Mouse (Mus musculus): ENCODE measurements around the gene Dynlt1f. TPM values are rescaled to one million over a fixed set of nuclear protein-coding genes. Genes with fewer than 3 reads are reported as not detected.
"Not testable (repeated sequence)": the region's sequence is repeated elsewhere in the genome, so short reads cannot be mapped to it uniquely, and the experiment has no call there.

The Dynlt1f gene
- polyA plus RNA-seq, 1 experiment from 2014 or later: 242 TPM

DNA sequence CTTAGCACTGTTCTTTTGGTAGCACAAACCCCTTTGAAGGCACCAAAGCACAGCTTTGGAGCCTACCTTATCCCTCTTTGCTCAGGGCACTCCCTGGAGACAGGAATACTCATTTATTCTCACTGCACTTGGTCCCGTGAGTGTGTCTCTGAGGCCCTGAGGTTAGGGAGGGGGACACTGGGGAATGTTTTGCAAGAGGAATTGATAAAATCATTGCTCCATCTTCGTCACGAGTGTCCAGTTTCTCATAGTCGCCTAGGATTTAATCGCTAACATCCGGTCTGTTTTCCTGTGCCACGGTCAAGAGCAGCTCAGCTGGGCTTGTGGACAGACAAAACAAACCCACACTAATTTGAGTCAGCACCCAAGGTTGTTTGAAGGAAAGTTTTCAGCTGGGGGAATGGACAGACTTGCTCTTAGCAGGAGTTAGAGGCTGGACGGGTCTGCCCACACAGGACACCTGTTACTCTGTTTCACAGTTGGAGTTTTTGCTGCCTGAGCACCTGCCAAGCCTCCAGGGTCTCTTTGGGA is 29.7 kb upstream of the Dynlt1f start:
- not testable (repeated sequence) for H3K27ac ChIP-seq (replicated peaks); H3K4me2 ChIP-seq; H3K4me3 ChIP-seq; H3K9ac ChIP-seq; ATAC-seq (ENCODE audit: low FRiP score, low read depth); H3K4me1 ChIP-seq (replicated peaks); H3K9me3 ChIP-seq; H3K36me3 ChIP-seq; H3K27me3 ChIP-seq
- 32% methylated on average over 5 of the region's 8 CpGs for WGBS

DNA sequence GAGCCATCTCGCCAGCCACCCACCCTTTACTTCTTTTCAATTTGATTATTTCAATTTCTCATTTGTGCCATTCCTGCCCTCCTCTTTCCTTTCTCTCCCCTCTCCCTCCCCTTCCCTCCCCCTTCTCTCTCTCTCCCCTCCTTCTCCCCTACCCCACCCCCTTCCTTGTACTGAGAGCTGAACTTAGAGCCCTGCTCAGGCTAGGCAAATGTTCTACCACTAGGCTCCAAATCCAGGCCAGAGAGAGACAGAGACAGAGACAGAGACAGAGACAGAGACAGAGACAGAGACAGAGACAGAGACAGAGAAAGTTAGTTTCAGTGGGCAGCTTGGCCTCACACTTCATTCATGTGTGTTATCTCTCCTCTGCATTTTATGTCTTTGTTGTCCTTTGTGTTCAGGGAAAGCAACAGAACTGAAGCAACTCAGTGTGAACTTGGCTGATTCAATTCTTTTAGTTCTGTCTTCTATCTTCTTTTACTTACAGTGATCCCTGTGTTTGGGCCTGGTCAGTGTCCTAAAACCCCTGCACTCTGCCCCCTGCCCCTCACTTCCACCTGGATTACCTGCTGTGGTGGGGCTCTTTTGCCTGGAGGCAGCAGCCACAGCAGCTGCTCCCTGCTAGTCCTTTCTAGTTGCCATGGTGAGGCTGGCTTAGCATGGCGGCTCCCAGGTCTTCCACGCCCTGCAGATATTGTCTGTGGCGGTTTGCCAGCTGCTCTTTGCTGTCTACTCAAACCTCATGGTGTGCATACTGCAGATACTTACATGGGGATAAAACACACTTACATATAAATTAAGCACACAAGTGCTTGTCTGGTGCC is 29.0 kb upstream of the Dynlt1f start:
- peak overlapping the region; percentile 53; the same call in 1 of the 2 replicates for H3K27ac ChIP-seq (replicated peaks)
- no CpG with 5 or more reads among the region's 4 CpGs for WGBS
- H3K9ac ChIP-seq; H3K4me1 ChIP-seq (replicated peaks); H3K36me3 ChIP-seq; H3K27me3 ChIP-seq; H3K4me3 ChIP-seq; H3K9me3 ChIP-seq; H3K4me2 ChIP-seq: not testable (repeated sequence)
- ATAC-seq (ENCODE audit: low FRiP score, low read depth): peak; percentile 89

DNA sequence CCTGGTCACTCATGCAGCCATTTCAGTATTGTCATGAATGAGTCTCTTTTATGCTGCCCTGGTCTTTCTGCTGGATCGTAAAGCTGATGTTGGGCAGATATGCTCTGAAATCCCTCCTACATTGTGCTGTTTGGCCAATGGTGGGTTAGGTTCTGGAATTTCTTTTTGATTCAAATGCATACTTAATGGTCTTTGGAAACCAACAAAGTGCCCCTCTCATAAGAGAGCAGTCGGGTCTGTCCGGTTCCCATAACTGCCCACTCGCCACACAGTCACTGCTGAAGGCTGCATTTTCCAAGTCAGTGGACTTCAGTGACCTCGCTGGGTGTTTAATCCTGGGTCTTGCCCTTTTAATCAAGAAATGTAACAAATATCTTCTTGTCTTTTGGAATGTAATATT is 28.0 kb upstream of the Dynlt1f start:
- not testable (repeated sequence) for ATAC-seq (ENCODE audit: low FRiP score, low read depth)

DNA sequence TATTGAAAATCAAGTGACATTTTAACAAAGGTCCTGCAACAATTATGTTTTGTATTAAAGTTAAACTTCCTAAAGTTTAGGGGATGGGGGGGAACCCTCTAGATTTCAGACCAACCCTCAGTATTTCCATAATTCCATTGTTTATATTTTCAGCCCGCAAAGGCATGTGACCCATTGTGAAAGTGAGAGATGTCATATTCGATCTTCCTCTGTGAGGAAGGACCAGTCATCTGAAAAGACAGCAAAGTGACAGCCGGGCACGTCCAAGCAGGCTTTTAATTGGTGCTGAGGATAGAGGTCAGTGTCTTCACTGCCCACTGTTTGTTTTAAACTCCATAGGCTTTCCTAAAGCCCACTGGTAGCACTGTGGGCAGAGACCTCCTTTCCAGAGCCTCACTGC is 26.0 kb upstream of the Dynlt1f start:
- not testable (repeated sequence) for H3K4me1 ChIP-seq (replicated peaks); H3K9ac ChIP-seq; H3K27ac ChIP-seq (replicated peaks); H3K4me2 ChIP-seq; H3K9me3 ChIP-seq; ATAC-seq (ENCODE audit: low FRiP score, low read depth); H3K4me3 ChIP-seq; H3K27me3 ChIP-seq; H3K36me3 ChIP-seq
- WGBS: 76% methylated on average over 4 of the region's 4 CpGs

More for the DNA sequence above, 28.0 kb upstream of the Dynlt1f start:
- H3K9me3 ChIP-seq; H3K36me3 ChIP-seq; H3K4me3 ChIP-seq; H3K27ac ChIP-seq (replicated peaks); H3K9ac ChIP-seq; H3K4me2 ChIP-seq; H3K4me1 ChIP-seq (replicated peaks); H3K27me3 ChIP-seq: not testable (repeated sequence)
- 91% methylated on average over 1 of the region's 5 CpGs for WGBS

DNA sequence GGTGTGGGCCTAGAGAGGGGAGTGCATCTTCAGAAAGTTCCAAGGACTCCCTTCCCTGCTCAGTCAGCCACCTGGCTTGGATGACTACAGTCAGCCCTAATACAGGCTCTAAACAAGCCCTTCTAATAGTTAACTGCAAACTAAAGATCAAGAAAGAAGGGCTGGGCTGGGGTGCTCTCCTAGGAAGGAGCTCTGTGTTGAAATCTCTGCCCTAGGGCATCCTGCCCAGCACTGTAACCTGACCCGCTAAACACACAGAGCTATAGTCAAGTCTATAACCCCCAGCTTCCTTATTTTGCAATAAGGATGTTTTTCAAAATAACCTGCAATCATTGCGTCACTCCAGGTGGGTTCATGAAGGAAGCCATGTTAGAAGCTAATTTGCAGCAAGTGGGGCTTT is 22.4 kb upstream of the Dynlt1f start:
- WGBS: 88% methylated on average over 1 of the region's 2 CpGs
- H3K27me3 ChIP-seq; H3K36me3 ChIP-seq; ATAC-seq (ENCODE audit: low FRiP score, low read depth); H3K27ac ChIP-seq (replicated peaks); H3K4me3 ChIP-seq; H3K4me2 ChIP-seq; H3K4me1 ChIP-seq (replicated peaks); H3K9me3 ChIP-seq; H3K9ac ChIP-seq: not testable (repeated sequence)

DNA sequence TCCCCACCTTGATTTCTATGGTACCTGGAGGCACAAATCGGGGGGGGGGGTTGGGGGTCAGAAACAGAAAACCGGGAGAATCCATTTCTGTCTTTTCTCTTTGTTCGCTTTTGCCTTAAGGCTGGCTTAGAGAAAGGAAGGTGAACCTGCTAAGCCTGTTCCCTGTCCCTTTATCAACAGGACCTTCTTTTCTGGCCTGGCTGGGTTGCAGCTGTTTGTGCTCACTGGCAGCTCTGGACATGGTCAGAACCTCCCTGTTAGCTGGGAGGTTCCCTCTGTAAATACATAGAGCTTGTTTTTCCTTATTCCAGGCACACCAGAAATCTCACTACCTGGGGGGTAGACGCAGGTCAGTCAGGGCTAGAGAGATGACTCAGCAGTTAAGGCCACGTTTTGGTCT is 18.6 kb upstream of the Dynlt1f start:
- H3K4me3 ChIP-seq; H3K36me3 ChIP-seq; ATAC-seq (ENCODE audit: low FRiP score, low read depth); H3K27me3 ChIP-seq; H3K4me1 ChIP-seq (replicated peaks); H3K9me3 ChIP-seq; H3K9ac ChIP-seq; H3K27ac ChIP-seq (replicated peaks); H3K4me2 ChIP-seq: not testable (repeated sequence)
- WGBS: 69% methylated on average over 5 of the region's 5 CpGs

DNA sequence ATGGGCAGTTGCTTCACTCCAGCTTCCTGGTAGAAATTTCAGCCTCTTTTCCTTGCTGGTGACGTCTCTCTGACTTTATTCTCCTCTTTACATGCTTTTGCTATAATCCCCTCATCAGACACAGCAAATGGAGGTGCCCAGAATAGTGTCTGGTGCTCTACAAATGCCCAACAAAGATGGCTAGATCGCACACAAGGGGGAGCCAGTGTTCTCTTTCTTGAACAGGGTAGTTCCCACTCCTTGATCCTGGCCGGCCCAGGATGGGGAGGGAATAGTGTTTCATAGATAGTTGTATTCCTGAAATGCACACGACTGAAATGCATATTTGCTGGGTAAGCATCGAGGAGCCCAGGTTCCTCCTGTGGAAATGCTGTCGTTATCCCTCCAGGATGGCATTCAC is 12.8 kb upstream of the Dynlt1f start:
- no CpG with 5 or more reads among the region's 6 CpGs for WGBS

DNA sequence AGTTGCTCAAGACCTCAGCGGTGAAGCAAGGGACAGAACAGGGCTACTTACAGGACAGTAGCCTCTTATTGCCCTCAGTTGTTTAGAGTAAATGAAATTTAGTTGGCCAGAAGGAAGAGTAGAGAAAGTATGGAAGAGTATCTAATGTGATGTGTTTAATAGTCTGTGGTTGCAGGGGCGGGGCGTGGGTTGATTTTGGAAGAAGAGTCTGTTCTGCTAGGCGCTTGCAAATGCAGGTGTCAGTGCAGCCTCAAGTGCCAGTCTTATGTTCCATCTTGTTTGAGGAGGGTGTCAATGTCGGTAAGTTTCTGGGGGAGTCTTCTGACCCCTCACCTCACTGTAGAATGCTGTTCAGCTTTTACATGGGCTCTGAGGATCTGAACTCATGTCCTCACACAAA is 9.7 kb upstream of the Dynlt1f start:
- H3K27ac ChIP-seq (replicated peaks); H3K4me3 ChIP-seq; H3K27me3 ChIP-seq; H3K9ac ChIP-seq; ATAC-seq (ENCODE audit: low FRiP score, low read depth); H3K4me1 ChIP-seq (replicated peaks); H3K9me3 ChIP-seq; H3K4me2 ChIP-seq; H3K36me3 ChIP-seq: not testable (repeated sequence)
- over 99% methylated on average over 4 of the region's 5 CpGs for WGBS

More for the DNA sequence above, 12.8 kb upstream of the Dynlt1f start:
- not testable (repeated sequence) for H3K9me3 ChIP-seq; H3K9ac ChIP-seq; H3K4me1 ChIP-seq (replicated peaks); H3K36me3 ChIP-seq; H3K4me3 ChIP-seq; H3K27ac ChIP-seq (replicated peaks); H3K4me2 ChIP-seq; H3K27me3 ChIP-seq; ATAC-seq (ENCODE audit: low FRiP score, low read depth)

DNA sequence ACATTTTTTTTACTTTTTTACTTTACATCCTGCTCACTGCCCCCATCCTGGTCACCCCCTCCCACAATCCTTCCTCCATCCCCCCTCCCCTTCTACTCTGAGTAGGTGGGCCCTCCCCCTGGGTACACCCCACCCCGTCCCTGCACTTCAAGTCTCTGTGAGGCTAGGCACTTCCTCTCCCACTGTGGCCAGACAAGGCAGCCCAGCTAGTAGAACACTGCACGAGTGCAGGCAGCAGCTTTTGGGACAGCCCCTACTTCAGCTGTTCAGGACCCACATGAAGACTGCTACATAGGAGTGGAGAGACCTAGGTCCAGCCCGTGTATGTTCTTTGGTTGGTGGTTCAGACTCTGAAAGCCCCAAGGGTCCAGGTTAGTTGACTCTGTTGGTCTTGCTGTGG is 7.1 kb upstream of the Dynlt1f start:
- WGBS: 61% methylated on average over 3 of the region's 3 CpGs
- not testable (repeated sequence) for ATAC-seq (ENCODE audit: low FRiP score, low read depth)

DNA sequence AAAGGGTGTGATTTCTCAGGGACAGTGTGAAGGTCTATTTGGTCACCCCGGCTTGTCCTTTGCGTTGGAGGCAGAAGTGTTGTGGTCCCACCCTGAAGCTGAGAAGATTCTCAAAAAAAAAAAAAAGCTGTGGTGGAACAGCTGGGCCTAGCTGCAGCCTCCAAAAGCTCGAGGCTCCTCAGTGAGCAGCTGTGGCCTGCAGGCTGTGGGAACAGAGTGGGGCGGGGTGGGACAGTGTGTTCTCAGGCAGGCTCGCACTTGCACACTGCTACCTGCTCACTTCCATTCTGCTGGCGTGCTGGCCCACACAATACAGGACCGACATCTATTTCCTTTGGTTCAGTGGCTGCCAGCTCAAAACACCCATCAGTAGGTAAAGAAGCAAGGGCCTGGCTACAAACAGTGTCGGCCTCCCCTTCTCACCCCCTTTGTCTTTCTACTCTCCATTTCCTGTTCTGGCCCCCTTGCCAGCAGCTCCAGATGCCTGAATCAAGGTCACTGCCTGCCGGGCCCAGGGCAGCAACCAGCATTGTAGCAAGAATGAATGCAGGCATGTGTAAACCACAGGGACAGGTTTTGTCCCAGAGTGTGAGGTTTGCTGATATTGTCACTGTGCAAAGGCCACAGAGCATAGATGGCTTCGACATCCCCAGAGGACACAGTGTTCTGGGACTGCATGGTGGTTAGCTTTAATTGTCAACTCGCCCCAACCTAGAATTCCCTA is 5.6 kb upstream of the Dynlt1f start:
- not testable (repeated sequence) for H3K27ac ChIP-seq (replicated peaks); ATAC-seq (ENCODE audit: low FRiP score, low read depth); H3K9ac ChIP-seq; H3K36me3 ChIP-seq; H3K4me2 ChIP-seq; H3K9me3 ChIP-seq; H3K27me3 ChIP-seq; H3K4me3 ChIP-seq; H3K4me1 ChIP-seq (replicated peaks)
- WGBS: 34% methylated on average over 9 of the region's 11 CpGs

More for the DNA sequence above, 7.1 kb upstream of the Dynlt1f start:
- not testable (repeated sequence) for H3K9me3 ChIP-seq; H3K36me3 ChIP-seq; H3K4me3 ChIP-seq; H3K27ac ChIP-seq (replicated peaks); H3K9ac ChIP-seq; H3K4me1 ChIP-seq (replicated peaks); H3K4me2 ChIP-seq; H3K27me3 ChIP-seq

DNA sequence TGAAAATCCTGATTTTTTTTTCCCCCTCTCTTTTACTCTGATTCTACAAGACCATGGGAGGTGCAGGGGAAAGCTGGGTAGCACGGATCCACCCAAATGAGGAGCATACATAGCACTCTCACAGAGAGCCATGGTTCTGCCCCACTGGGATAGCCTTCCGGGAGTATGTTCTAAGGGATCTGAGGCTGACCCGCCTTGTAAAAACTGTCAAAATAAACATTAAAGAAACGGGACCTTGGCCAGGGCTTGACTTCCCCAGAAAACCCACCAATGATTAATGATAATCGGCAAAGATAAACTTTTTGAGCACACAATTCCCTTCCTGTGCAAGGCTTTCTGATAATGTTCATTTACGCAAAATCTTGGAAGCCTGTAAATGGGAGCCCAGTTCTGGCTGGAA is 4.9 kb upstream of the Dynlt1f start:
- ATAC-seq (ENCODE audit: low FRiP score, low read depth); H3K27me3 ChIP-seq; H3K4me1 ChIP-seq (replicated peaks); H3K9me3 ChIP-seq; H3K4me2 ChIP-seq; H3K4me3 ChIP-seq; H3K36me3 ChIP-seq; H3K9ac ChIP-seq; H3K27ac ChIP-seq (replicated peaks): not testable (repeated sequence)
- 71% methylated on average over 6 of the region's 6 CpGs for WGBS

DNA sequence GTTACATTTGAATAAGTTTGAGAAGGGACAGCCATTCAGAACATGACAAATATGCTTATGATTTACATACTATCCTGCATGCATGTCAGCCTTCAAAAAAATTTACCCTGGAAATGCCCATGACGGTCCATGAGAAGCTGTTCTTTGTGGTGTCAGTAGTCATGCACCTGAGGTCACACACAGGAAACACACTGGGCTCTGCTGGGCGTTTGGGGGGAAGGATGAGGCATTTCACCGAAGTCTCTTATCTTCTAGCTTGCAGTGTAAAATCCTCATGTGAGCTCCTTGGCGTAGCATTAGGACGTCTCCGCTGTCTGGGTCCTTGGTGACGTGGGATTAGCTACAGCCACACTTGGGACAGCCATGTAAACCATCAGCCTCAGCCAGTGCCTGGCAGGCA is 3.1 kb upstream of the Dynlt1f start, which contains the start of gene Sytl3:
Gene Sytl3 (plus strand): TSS at position 293 of the 400 bp plus-strand sequence.
- H3K9ac ChIP-seq; H3K4me1 ChIP-seq (replicated peaks); H3K27me3 ChIP-seq; H3K36me3 ChIP-seq; H3K9me3 ChIP-seq; ATAC-seq (ENCODE audit: low FRiP score, low read depth); H3K27ac ChIP-seq (replicated peaks); H3K4me3 ChIP-seq; H3K4me2 ChIP-seq: not testable (repeated sequence)
- 84% methylated on average over 4 of the region's 7 CpGs for WGBS

All from hindbrain, embryonic 15.5 days (tissue).